Mouse (Mus musculus) stomach, postnatal 0 days (tissue): ENCODE data around the gene Sarnp. TPM values are rescaled to one million over a fixed set of nuclear protein-coding genes. Genes with fewer than 3 reads are reported as not detected.

Experiments used
- ATAC-seq: fragments of 200-750 bp; cut with Nextera tagmentation; 2 replicates; pipeline ENCODE4 v1.8.0; 2017; ENCODE audit not compliant: low FRiP score, low TSS enrichment
- DNase-seq: peaks from one replicate; pipeline ENCODE4 v3.0.0-alpha.2; 2016; ENCODE audit warnings: low spot score
- H3K27ac ChIP-seq: fragments of 300-500 bp; sonication (generic); replicated peaks from 2 replicates; pipeline ENCODE4 v1.5.1; 2014; ENCODE audit warnings: mild to moderate bottlenecking, control low read depth
- H3K27me3 ChIP-seq: fragments of 300-500 bp; sonication (generic); 2 replicates; pipeline ENCODE4 v1.6.1; 2014; ENCODE audit warnings: low read length; ENCODE audit not compliant: control insufficient read depth, insufficient read depth
- H3K36me3 ChIP-seq: fragments of 300-500 bp; sonication (generic); 2 replicates; pipeline ENCODE4 v1.6.1; 2014; ENCODE audit warnings: low read length, mixed read lengths; ENCODE audit not compliant: control insufficient read depth, insufficient read depth
- H3K4me1 ChIP-seq: fragments of 300-500 bp; sonication (generic); replicated peaks from 2 replicates; pipeline ENCODE4 v1.6.1; 2014; ENCODE audit warnings: antibody characterized with exemption; ENCODE audit not compliant: control insufficient read depth, insufficient read depth
- H3K4me2 ChIP-seq: fragments of 300-500 bp; sonication (generic); replicated peaks from 2 replicates; pipeline ENCODE4 v1.6.1; 2014; ENCODE audit warnings: low read depth, mild to moderate bottlenecking, control low read depth, moderate library complexity
- H3K4me3 ChIP-seq: fragments of 300-500 bp; sonication (generic); 2 replicates; pipeline ENCODE4 v1.5.1; 2014; ENCODE audit warnings: low read depth, low read length, control low read depth
- H3K9ac ChIP-seq: fragments of 300-500 bp; sonication (generic); 2 replicates; pipeline ENCODE4 v1.6.1; 2014; ENCODE audit warnings: mild to moderate bottlenecking, low read length, control low read depth, mixed read lengths
- H3K9me3 ChIP-seq: fragments of 300-500 bp; sonication (generic); 2 replicates; pipeline ENCODE4 v1.6.1; 2016; ENCODE audit warnings: low read length; ENCODE audit not compliant: control insufficient read depth
- CTCF ChIP-seq: IDR thresholded peaks from 2 replicates; pipeline ENCODE4 v1.5.1; 2016; ENCODE audit warnings: antibody characterized with exemption, low read depth, mild to moderate bottlenecking, moderate library complexity
- EP300 ChIP-seq: optimal IDR thresholded peaks from 2 replicates; pipeline ENCODE3; 2016; ENCODE audit warnings: antibody characterized with exemption
- WGBS: fragments of 180-500 bp; shearing (Covaris S2); extraction: QIAGEN DNeasy Blood & Tissue Kit; methylation state at CpG from one replicate; pipeline ENCODE4 v1.1.7; 2014; 5-methylcytosine and 5-hydroxymethylcytosine counted together
- polyA plus RNA-seq: library from polyadenylated mRNA; unstranded; fragments of >200 nt; fragmentation: Nextera tagmentation; extraction: Ambion mirVana; gene quantifications from 2 replicates; pipeline ENCODE4 v1.2.1, GENCODE M21; 2015

Gene Sarnp
- polyA plus RNA-seq, 1 experiment from 2014 or later = 104 TPM

GRCm38 (mm10) chr10:128915550-128915949 is 98.4 kb downstream of the Sarnp start:
- Histone ChIP-seq H3K4me2 (no peak overlapping the region), H3K27ac (no peak overlapping the region), H3K4me3 (no peak overlapping the region), H3K9me3 (no peaks in the 10 kb centered on the region), H3K9ac (no peak overlapping the region), H3K27me3 (no peaks in the 10 kb centered on the region), H3K36me3 (peaks cover 16% of the 10 kb centered on the region), H3K4me1 (0 out of 2 replicates have a peak, but pooled peaks cover 6% of the 10 kb centered on the region)
- peak; percentile 60 for TF ChIP-seq CTCF
- no peak for TF ChIP-seq EP300
- ATAC-seq (no peak), DNase-seq (no peak)
- WGBS = 83% methylated on average over 2 of the region's 2 CpGs

GRCm38 (mm10) chr10:128916665-128917064 is 99.5 kb downstream of the Sarnp start:
- DNase-seq = no peak
- no peaks in the 10 kb centered on the region for H3K27me3 ChIP-seq
- WGBS = 97% methylated on average over 3 of the region's 3 CpGs
- TF ChIP-seq CTCF = no peak
- no peak overlapping the region for H3K4me2 ChIP-seq
- peaks cover 16% of the 10 kb centered on the region for H3K36me3 ChIP-seq
- no peak overlapping the region for H3K27ac ChIP-seq
- H3K4me3 ChIP-seq = no peak overlapping the region
- 0 out of 2 replicates have a peak, but pooled peaks cover 6% of the 10 kb centered on the region for H3K4me1 ChIP-seq
- no peaks in the 10 kb centered on the region for H3K9me3 ChIP-seq
- no peak for ATAC-seq
- H3K9ac ChIP-seq = no peak overlapping the region

GRCm38 (mm10) chr10:128917400-128917799 is 100.3 kb downstream of the Sarnp start:
- peaks cover 16% of the 10 kb centered on the region for H3K36me3 ChIP-seq
- TF ChIP-seq EP300 (no peak), CTCF (no peak)
- DNase-seq (peak; percentile 14), ATAC-seq (no peak)
- no peaks in the 10 kb centered on the region for H3K27me3 ChIP-seq
- no peak overlapping the region for H3K4me2 ChIP-seq
- WGBS = 86% methylated on average over 6 of the region's 6 CpGs
- H3K4me3 ChIP-seq = no peak overlapping the region
- 0 out of 2 replicates have a peak, but pooled peaks cover 6% of the 10 kb centered on the region for H3K4me1 ChIP-seq
- H3K9me3 ChIP-seq = no peaks in the 10 kb centered on the region
- no peak overlapping the region for H3K9ac ChIP-seq
- H3K27ac ChIP-seq = no peak overlapping the region

- DNase-seq (no peak), ATAC-seq (no peak)
- H3K27ac ChIP-seq = peak overlapping the region; percentile 71; the same call in 1 of the 2 replicates
- TF ChIP-seq EP300 (no peak), CTCF (no peak)
- no peak overlapping the region for H3K4me2 ChIP-seq
- no peak overlapping the region for H3K4me3 ChIP-seq
- H3K9ac ChIP-seq = no peak overlapping the region
- H3K4me1 ChIP-seq = 0 out of 2 replicates have a peak, but pooled peaks cover 10% of the 10 kb centered on the region
- H3K9me3 ChIP-seq = no peaks in the 10 kb centered on the region
- H3K36me3 ChIP-seq = peaks cover 16% of the 10 kb centered on the region
- 62% methylated on average over 7 of the region's 7 CpGs for WGBS
- no peaks in the 10 kb centered on the region for H3K27me3 ChIP-seq
These were observed 101.1 kb downstream of the Sarnp start for GRCm38 (mm10) chr10:128918246-128918645.

- Histone ChIP-seq H3K27ac (peak overlapping the region; percentile 71), H3K9me3 (no peaks in the 10 kb centered on the region), H3K9ac (peak overlapping the region; percentile 35), H3K4me2 (no peak overlapping the region), H3K36me3 (peaks cover 12% of the 10 kb centered on the region), H3K4me3 (no peak overlapping the region), H3K27me3 (no peaks in the 10 kb centered on the region), H3K4me1 (0 out of 2 replicates have a peak, but pooled peaks cover 13% of the 10 kb centered on the region)
- WGBS = 24% methylated on average over 5 of the region's 6 CpGs
- DNase-seq (peak; percentile 79), ATAC-seq (peak; percentile 47)
- no peak for TF ChIP-seq EP300
- no peak for TF ChIP-seq CTCF
These were observed 102.1 kb downstream of the Sarnp start for GRCm38 (mm10) chr10:128919203-128919631.

- H3K9me3 ChIP-seq = no peaks in the 10 kb centered on the region
- H3K4me3 ChIP-seq = no peak overlapping the region
- DNase-seq (no peak), ATAC-seq (no peak)
- H3K4me1 ChIP-seq = 0 out of 2 replicates have a peak, but pooled peaks cover 13% of the 10 kb centered on the region
- H3K9ac ChIP-seq = no peak overlapping the region
- WGBS = 69% methylated on average over 7 of the region's 7 CpGs
- H3K27ac ChIP-seq = peak overlapping the region; percentile 71
- H3K36me3 ChIP-seq = peaks cover 12% of the 10 kb centered on the region
- H3K4me2 ChIP-seq = no peak overlapping the region
- H3K27me3 ChIP-seq = no peaks in the 10 kb centered on the region
- no peak for TF ChIP-seq EP300
- no peak for TF ChIP-seq CTCF
These were observed 102.8 kb downstream of the Sarnp start for GRCm38 (mm10) chr10:128919966-128920365.
